Mouse (Mus musculus): ENCODE data around the gene Mrps27.

Mrps27 gene

DNA sequence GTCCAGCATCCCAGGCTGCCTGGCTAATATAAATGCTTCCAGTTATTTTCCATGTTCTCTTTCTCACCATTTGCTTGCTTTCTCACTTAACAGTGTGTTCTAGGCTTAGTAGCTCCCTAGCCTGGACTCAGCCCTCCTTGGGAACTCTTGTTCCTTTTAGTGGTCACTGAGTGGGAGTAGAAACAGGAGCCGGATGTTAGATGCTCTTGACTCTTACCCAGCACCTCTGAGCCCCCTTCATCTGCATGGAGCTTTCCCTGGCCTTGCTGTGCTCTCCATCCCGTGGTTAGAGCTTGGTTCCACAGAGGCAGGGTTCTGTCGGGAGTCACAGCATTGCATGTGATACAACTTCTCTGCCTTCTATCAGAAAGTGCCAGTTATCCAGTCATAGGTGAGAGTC, 7.0 kb downstream of the Mrps27 start:
- CTCF ChIA-PET, result no interaction called here

DNA sequence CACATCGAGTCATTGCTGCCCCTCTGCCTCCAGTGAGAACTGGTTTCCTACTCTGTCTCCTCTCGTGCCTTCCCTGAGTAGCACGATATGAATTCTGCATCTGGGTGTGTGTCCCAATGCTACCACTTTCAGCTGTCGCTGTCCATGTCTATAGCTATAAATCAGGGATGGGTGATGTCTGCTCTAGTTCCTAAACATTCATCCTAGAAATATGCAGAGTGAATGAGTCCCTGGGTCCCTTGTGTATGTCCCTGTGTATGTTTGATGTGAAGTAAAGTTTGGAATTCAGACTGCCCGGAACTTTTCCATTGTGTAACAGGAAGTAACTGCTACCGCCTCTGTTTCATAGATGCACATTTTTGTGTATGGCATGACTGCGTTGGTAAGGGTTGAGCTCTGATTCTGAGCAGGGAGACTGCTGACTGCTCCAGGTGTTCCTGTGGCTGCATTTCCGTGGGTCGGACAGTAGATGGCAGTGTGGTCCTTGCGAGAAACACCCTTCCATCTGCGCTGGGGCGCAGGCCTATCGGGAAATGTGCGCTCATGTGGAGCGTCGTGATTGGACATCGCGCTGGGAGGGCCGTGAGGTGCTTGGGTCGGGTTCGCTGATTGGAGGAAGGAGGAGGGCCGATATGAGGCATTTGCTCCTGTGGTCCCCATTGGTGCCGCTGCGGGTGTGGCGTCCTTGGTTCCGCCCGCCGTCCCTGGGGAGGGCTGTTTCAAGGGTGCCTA, 8.3 kb downstream of the Mrps27 start:
- CTCF ChIA-PET, result interaction anchor here (1.0 to 1.1 kb wide), 2 partner anchors 9 to 15 kb away, joined by 3 read pairs; no protein-coding TSS in a partner anchor

DNA sequence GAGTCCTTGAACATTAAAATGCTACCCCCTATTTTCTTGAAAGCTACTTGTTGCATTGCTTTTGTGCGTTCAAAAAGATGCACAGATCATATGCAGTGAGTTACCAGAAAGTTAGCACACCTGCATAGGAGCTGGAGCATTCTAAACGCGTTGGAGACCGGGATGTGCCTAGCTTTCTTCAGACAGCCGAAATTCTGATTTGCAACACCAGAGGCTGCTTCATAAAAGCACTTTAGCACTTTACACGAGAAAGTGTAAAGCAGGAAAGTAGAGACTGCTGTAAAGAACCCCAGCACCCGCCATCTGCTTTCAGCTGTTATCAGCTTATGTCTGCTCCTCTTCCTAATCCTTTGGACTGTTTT, 8.9 kb downstream of the Mrps27 start:
- CTCF ChIA-PET, result interaction anchor here (1.0 to 1.1 kb wide), 2 partner anchors 10 to 16 kb away, joined by 3 read pairs; no protein-coding TSS in a partner anchor

- CTCF ChIA-PET, result no interaction called here
These were observed 10.5 kb downstream of the Mrps27 start for GRCm38 (mm10) chr13:99355072-99355471.

GRCm38 (mm10) chr13:99355861-99356260, 11.3 kb downstream of the Mrps27 start:
- CTCF ChIA-PET, result no interaction called here

- CTCF ChIA-PET, result interaction anchor here (0.5 kb wide), 1 partner anchor 1068 kb away, joined by 4 read pairs; no protein-coding TSS in a partner anchor
These were observed 12.1 kb downstream of the Mrps27 start for GRCm38 (mm10) chr13:99356428-99357265.

DNA sequence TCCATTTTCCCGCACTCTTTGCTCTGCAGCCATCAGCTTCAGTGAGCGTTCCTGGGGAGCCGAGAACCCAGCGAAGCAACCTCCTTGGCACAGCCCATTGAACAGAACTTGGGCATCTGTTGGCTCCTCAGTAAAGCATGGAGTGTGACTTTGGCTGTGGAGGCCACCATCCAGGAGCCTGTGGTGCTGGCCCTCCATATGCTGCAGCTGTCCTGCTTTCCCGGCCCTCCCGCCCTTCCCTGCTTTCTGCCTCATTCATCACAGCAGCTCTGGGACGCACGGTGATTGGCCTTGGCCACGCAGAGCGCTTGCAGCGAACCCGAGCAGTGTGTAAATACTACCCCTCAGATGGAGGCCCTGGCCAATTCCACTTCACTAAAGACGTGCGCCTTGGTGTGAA, 14.3 kb downstream of the Mrps27 start:
- CTCF ChIA-PET, result no interaction called here

DNA sequence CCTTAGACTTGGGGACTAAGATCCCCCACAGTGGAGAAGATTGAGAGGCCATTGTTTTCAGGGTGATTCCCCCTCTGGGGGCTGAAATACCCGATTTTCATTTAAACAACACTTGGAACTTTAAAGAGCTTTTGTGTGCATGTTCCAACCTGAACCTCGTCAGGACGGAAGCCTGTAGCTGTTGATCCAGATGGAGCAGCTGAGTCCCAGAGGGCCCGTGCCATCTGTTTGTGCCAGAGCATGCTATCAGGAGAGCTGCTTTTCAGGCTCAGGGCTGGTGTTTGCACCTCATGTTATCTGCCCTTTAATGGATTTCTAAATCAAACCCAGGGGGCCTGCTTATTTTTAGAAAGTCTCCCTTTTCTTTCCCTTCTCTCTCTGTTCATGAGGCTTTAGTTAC, 19.3 kb downstream of the Mrps27 start:
- CTCF ChIA-PET, result no interaction called here

DNA sequence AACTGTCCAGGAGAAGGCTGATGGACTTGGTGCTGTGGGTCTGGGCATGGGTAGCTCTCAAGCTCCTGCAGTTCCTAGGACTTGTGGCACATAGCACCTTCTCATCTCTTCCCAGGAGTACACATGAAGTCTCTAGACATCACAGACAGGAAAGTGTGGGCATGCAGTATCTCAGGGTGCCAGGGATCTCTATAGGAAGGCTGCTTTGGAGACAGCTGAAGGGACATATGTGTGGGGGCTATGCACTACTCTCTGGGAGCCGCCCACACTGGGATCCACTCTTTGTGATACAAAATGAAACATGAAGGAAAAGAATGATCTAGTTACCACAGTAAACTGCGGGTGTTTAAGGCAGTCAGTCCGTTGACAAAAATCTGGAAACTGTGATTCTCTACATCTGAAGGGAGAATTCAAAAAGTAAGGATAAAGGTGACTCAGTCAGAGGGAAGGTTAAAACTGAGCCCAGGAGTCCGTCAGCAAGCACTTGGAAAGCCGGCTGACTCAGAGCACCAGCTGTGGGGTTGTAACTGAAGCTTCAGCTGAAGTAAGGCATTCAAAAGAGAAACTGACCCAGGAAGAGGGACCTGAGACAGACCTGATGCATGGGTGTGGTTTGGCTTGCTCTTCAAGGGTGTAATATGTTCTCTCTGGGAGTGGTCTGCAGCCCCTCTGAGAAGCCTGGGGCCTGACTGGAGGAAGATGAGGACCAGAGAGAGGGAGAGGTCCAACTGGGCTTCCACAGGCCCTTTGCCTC, 22.0 kb downstream of the Mrps27 start:
- CTCF ChIA-PET, result no interaction called here

DNA sequence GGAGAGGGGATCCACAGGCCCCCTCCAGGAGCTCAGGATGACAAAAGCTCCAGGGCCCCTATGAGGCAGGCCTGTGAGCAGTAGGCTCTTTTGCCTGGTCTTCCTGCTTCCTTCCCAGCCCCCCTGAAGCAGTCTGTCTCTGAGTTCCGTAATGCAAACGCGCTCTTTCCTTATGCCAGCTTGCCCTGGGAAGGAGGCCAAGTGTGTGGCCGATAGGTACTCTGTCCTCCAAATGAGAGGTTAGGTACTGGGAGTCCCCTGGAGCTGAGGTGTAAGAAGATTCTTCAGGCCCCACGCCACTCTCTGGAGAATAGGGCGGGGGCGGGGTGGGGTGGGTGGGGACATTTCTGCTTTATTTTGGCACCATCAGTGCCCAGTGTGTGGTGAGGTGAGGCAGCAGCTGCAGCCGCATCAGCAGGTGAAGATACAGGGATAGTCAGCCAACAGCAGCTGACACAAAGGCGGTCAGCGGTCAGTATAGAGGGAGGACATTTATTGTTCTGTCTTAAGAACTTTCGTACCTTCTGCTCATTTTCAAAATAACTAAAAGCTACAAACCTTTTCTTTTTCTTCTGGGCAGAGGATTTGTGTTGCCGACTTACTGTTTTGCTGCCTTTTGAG, 23.1 kb downstream of the Mrps27 start:
- CTCF ChIA-PET, result no interaction called here

DNA sequence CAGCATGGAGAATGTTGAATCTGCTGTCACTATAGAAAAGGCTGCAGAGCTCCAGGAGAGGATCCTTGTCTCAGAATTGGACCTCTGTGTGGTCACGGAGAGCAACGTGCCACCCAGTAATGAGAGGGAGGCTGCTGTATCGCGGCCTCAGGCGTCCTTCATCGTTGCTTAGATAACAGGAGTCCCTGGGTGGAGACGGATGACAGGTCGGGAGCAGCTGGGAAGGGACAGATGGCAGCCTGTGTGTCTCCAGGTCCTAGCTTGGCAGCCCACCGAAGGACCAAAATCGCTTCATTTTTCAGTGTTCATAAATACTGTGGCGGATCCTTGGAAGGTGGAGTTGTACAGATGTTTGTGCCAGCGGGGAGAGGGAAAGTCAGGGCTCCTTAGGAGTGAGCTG, 24.5 kb downstream of the Mrps27 start:
- CTCF ChIA-PET, result no interaction called here

DNA sequence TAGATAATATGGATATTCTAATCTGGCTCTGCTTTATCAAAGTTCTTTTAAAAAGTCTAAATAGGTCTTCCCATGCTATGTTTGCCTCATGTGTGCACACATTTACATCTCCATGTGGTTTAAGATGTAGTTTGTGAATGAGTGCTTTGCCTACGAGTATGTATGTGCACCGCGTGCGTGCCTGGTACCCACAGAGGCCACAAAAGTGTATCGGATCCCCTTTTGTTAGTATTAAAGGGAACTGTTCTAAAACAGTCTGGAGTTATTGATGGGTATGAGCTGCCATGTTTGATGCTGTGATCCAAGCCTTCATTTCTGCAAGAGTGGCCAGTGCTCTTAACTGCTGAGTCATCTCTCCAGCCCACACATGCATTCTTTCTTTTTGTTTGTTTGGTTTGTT, 26.7 kb downstream of the Mrps27 start:
- CTCF ChIA-PET, result no interaction called here

DNA sequence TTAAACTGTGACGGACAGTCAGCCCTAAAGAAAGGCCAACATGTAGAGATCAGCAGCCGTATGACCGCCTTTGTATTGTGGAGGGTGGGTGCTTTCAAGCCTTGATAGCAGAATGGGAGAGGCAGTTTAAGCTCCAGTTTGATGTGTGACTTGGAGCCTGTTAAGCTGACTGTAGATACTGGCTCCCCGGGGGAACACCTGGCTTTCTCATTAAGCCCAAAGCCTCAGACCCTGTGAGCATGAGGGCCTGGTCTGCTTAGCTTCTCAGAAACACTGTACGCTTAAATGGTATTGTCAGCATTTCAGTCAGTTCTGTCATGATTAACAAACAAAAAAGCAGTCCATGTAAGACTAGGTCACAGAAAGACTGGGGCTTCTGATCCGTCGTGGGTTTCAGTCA, 29.1 kb downstream of the Mrps27 start:
- CTCF ChIA-PET, result no interaction called here

GRCm38 (mm10) chr13:99374191-99374590, 29.6 kb downstream of the Mrps27 start:
- CTCF ChIA-PET, result no interaction called here

GRCm38 (mm10) chr13:99375550-99375949, 31.0 kb downstream of the Mrps27 start:
- CTCF ChIA-PET, result no interaction called here

- CTCF ChIA-PET, result interaction anchor here (0.5 kb wide), 1 partner anchor 431 kb away, joined by 4 read pairs; no protein-coding TSS in a partner anchor
These were observed 32.5 kb downstream of the Mrps27 start for GRCm38 (mm10) chr13:99377055-99377454.

GRCm38 (mm10) chr13:99378223-99378622, 33.6 kb downstream of the Mrps27 start:
- CTCF ChIA-PET, result interaction anchor here (0.6 kb wide), 1 partner anchor 1542 kb away, joined by 3 read pairs; no protein-coding TSS in a partner anchor

- CTCF ChIA-PET, result interaction anchor here (0.7 kb wide), 1 partner anchor 1205 kb away, joined by 6 read pairs; no protein-coding TSS in a partner anchor
These were observed 37.8 kb downstream of the Mrps27 start for GRCm38 (mm10) chr13:99382373-99382772.

DNA sequence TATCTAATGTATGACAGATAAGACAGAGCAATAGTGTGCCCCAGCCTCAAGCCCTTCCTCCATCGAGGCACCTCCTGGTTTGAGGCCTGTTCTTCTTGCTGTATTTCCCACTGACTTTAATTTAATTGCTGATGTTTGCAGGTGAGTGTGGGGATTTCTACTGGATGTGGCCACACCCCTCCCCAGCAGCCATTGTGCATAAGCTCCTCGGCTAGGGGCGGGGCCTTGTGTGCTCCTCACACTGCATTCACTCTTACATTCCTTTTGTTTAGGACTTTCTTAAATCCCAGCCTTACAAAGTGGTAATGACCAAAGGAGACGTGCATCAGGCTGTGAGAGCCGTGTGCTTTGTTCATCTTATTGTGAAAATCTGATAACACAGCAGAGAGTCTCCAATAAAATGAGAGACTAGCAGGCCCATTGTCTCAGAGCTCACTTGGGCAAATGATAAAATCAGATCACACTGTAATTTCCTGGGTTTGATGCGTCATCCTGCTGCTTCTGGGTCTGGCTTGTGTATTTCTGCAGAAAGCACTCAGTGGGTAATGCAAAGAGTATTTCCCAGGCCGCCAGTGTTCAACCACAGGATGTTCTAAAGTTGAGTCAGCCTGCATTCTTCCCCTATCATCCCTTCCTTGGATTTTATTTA, 40.1 kb downstream of the Mrps27 start:
- CTCF ChIA-PET, result no interaction called here

GRCm38 (mm10) chr13:99385911-99386310, 41.3 kb downstream of the Mrps27 start:
- CTCF ChIA-PET, result no interaction called here

DNA sequence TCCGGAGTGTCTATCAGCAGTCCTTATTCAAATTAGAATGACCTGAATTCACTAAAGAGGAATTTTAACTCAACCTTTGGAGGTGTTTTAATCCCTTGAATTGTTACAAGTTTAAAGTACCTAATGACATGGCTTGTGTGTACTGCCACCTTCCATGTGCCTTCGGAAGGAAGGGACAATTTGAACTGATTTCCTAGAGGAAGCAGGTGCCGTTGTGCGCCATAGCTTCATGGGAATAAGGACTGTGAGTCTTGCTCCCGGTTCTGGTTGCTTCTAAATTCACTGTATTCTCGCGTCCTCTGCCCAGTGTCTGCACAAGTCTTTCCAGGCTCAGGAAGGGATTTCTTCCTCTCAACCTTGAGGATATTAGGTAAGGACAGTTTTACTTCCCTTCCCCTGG, 41.8 kb downstream of the Mrps27 start:
- CTCF ChIA-PET, result no interaction called here
